In genomic region chr7:100798810-100799209, GRCm38 (mm10) we compare ENCODE assay signal across 14 mouse cellular contexts.
DNase-seq lines count a peak whose midpoint lies in the region; ATAC-seq and TF ChIP-seq lines count a peak whose summit lies in the region.
"Had no signal": no experiment of that assay in that cellular context is flagged by ENCODE, and none has a peak within 500 bp of the region (broad histone marks: within the 10 kb centered on the region; RNA-seq: fewer than 3 reads in every experiment).

No protein-coding gene starts in this region.

- 0 out of 2 replicates have a peak, but pooled peaks cover 6% of the 10 kb centered on the region for H3K4me1 ChIP-seq in heart, postnatal 0 days (ENCODE audit: control insufficient read depth, insufficient read depth)
- 0 out of 2 replicates have a peak, but pooled peaks cover 3% of the 10 kb centered on the region for H3K4me1 ChIP-seq in heart, embryonic 10.5 days
- no peaks in the 10 kb centered on the region for H3K4me1 ChIP-seq in midbrain, postnatal 0 days (ENCODE audit: insufficient read depth, low read length)
- no peaks in the 10 kb centered on the region for H3K4me1 ChIP-seq in midbrain, embryonic 10.5 days
- no peaks in the 10 kb centered on the region for H3K4me1 ChIP-seq in intestine, postnatal 0 days (replicated peaks; ENCODE audit: control insufficient read depth, insufficient read depth, low read length)
- no peaks in the 10 kb centered on the region for H3K4me1 ChIP-seq in stomach, postnatal 0 days (replicated peaks; ENCODE audit: control insufficient read depth, insufficient read depth)
- H3K4me1 ChIP-seq: forebrain, embryonic 15.5 days; hindbrain, embryonic 13.5 days; limb, embryonic 13.5 days had no signal

- H3K9ac ChIP-seq in heart, postnatal 0 days (replicated peaks; ENCODE audit: low read depth, low read length) = no peak overlapping the region
- H3K9ac ChIP-seq in midbrain, postnatal 0 days (replicated peaks; ENCODE audit: low read length, poor library complexity, severe bottlenecking) = no peak overlapping the region
- H3K9ac ChIP-seq in intestine, postnatal 0 days (ENCODE audit: low read depth, low read length) = no peak overlapping the region
- no peak overlapping the region for H3K9ac ChIP-seq in stomach, postnatal 0 days (ENCODE audit: low read length)
- H3K9ac ChIP-seq: forebrain, embryonic 15.5 days; hindbrain, embryonic 13.5 days; limb, embryonic 13.5 days had no signal

- DNase-seq in heart, postnatal 0 days (ENCODE audit: low spot score) = peak; percentile 53
- no peak for DNase-seq in heart, embryonic 10.5 days (ENCODE audit: low spot score)
- peak; percentile 22 for DNase-seq in midbrain, postnatal 0 days (ENCODE audit: low spot score)
- DNase-seq in midbrain, embryonic 10.5 days (ENCODE audit: low spot score) = no peak
- no peak for DNase-seq in stomach, postnatal 0 days (ENCODE audit: low spot score)
- no peak for DNase-seq in left cerebral cortex, adult 8-10 months (ENCODE audit: low spot score in 2 of 2)
- no peak for DNase-seq in adrenal gland, postnatal 14 days
- DNase-seq: cerebellum, adult 8-10 months; thymus, postnatal 14 days had no signal

- H3K36me3 ChIP-seq in heart, postnatal 0 days (replicated peaks; ENCODE audit: control insufficient read depth, insufficient read depth, low read length) = no peaks in the 10 kb centered on the region
- H3K36me3 ChIP-seq in heart, embryonic 10.5 days = no peaks in the 10 kb centered on the region
- no peaks in the 10 kb centered on the region for H3K36me3 ChIP-seq in midbrain, postnatal 0 days (ENCODE audit: insufficient read depth, low read length)
- no peaks in the 10 kb centered on the region for H3K36me3 ChIP-seq in midbrain, embryonic 10.5 days
- H3K36me3 ChIP-seq in intestine, postnatal 0 days (ENCODE audit: control insufficient read depth, insufficient read depth) = no peaks in the 10 kb centered on the region
- H3K36me3 ChIP-seq in stomach, postnatal 0 days (ENCODE audit: control insufficient read depth, insufficient read depth, low read length) = no peaks in the 10 kb centered on the region
- H3K36me3 ChIP-seq: forebrain, embryonic 15.5 days; hindbrain, embryonic 13.5 days; limb, embryonic 13.5 days had no signal

- TF ChIP-seq CTCF in heart, postnatal 0 days (IDR thresholded peaks at IDR 0.05; ENCODE audit: low read depth) = peak; percentile 69
- TF ChIP-seq CTCF in midbrain, postnatal 0 days (IDR thresholded peaks at IDR 0.05) = peak; percentile 58
- peak; percentile 80 for TF ChIP-seq CTCF in intestine, postnatal 0 days (IDR thresholded peaks at IDR 0.05; ENCODE audit: low read depth)
- peak; percentile 79 for TF ChIP-seq CTCF in stomach, postnatal 0 days (IDR thresholded peaks at IDR 0.05; ENCODE audit: low read depth)

- 27% methylated on average over 3 of the region's 3 CpGs for WGBS in heart, postnatal 0 days
- 41% methylated on average over 3 of the region's 3 CpGs for WGBS in heart, embryonic 10.5 days
- WGBS in midbrain, postnatal 0 days = 70% methylated on average over 3 of the region's 3 CpGs
- 73% methylated on average over 3 of the region's 3 CpGs for WGBS in midbrain, embryonic 10.5 days
- 35% methylated on average over 3 of the region's 3 CpGs for WGBS in intestine, postnatal 0 days
- 41% methylated on average over 3 of the region's 3 CpGs for WGBS in stomach, postnatal 0 days

- H3K27ac ChIP-seq in heart, postnatal 0 days (ENCODE audit: low read depth) = no peak overlapping the region
- H3K27ac ChIP-seq in heart, embryonic 10.5 days = no peak overlapping the region
- no peak overlapping the region for H3K27ac ChIP-seq in midbrain, postnatal 0 days (ENCODE audit: low read depth, low read length)
- H3K27ac ChIP-seq in midbrain, embryonic 10.5 days (replicated peaks) = no peak overlapping the region
- no peak overlapping the region for H3K27ac ChIP-seq in intestine, postnatal 0 days (ENCODE audit: low read depth, low read length)
- H3K27ac ChIP-seq in stomach, postnatal 0 days (replicated peaks) = no peak overlapping the region
- H3K27ac ChIP-seq: forebrain, embryonic 15.5 days; hindbrain, embryonic 13.5 days; limb, embryonic 13.5 days had no signal

- no peak for TF ChIP-seq EP300 in heart, postnatal 0 days (IDR thresholded peaks at IDR 0.05; ENCODE audit: low read depth)
- no peak for TF ChIP-seq EP300 in stomach, postnatal 0 days (optimal IDR thresholded peaks at IDR 0.05)

- no peak overlapping the region for H3K4me2 ChIP-seq in heart, postnatal 0 days (ENCODE audit: low read depth, low read length)
- no peak overlapping the region for H3K4me2 ChIP-seq in midbrain, postnatal 0 days (ENCODE audit: low read depth, low read length, poor library complexity, severe bottlenecking)
- H3K4me2 ChIP-seq in intestine, postnatal 0 days (replicated peaks; ENCODE audit: low read depth) = no peak overlapping the region
- H3K4me2 ChIP-seq in stomach, postnatal 0 days (replicated peaks; ENCODE audit: low read depth) = no peak overlapping the region
- H3K4me2 ChIP-seq: forebrain, embryonic 15.5 days; hindbrain, embryonic 13.5 days; limb, embryonic 13.5 days had no signal

- H3K9me3 ChIP-seq in heart, postnatal 0 days (replicated peaks; ENCODE audit: control insufficient read depth, low read length) = no peaks in the 10 kb centered on the region
- H3K9me3 ChIP-seq in heart, embryonic 10.5 days = no peaks in the 10 kb centered on the region
- H3K9me3 ChIP-seq in midbrain, postnatal 0 days (ENCODE audit: low read length) = no peaks in the 10 kb centered on the region
- H3K9me3 ChIP-seq in midbrain, embryonic 10.5 days (replicated peaks) = no peaks in the 10 kb centered on the region
- no peaks in the 10 kb centered on the region for H3K9me3 ChIP-seq in intestine, postnatal 0 days (ENCODE audit: control insufficient read depth)
- H3K9me3 ChIP-seq in stomach, postnatal 0 days (ENCODE audit: control insufficient read depth, low read length) = no peaks in the 10 kb centered on the region
- H3K9me3 ChIP-seq: forebrain, embryonic 15.5 days; hindbrain, embryonic 13.5 days; limb, embryonic 13.5 days had no signal

- peak; percentile 51; the same call in 1 of the 2 replicates for ATAC-seq in heart, postnatal 0 days (ENCODE audit: insufficient read depth, low read depth)
- no peak for ATAC-seq in midbrain, postnatal 0 days (ENCODE audit: low FRiP score)
- no peak; the same call in 1 of the 2 replicates for ATAC-seq in intestine, postnatal 0 days
- ATAC-seq in stomach, postnatal 0 days (ENCODE audit: low FRiP score, low TSS enrichment) = no peak
- ATAC-seq: activated CD4-positive, CD25-positive, alpha-beta regulatory T cell, adult 4 months; forebrain, embryonic 15.5 days had no signal

- H3K4me3 ChIP-seq in heart, postnatal 0 days (ENCODE audit: low read depth, low read length) = no peak overlapping the region
- H3K4me3 ChIP-seq in heart, embryonic 10.5 days = no peak overlapping the region
- no peak overlapping the region for H3K4me3 ChIP-seq in midbrain, postnatal 0 days (ENCODE audit: low read depth, low read length)
- no peak overlapping the region for H3K4me3 ChIP-seq in midbrain, embryonic 10.5 days
- H3K4me3 ChIP-seq in intestine, postnatal 0 days (ENCODE audit: low read depth, low read length) = no peak overlapping the region
- no peak overlapping the region for H3K4me3 ChIP-seq in stomach, postnatal 0 days (ENCODE audit: low read depth, low read length)
- H3K4me3 ChIP-seq: forebrain, embryonic 15.5 days; hindbrain, embryonic 13.5 days; limb, embryonic 13.5 days had no signal

- no peaks in the 10 kb centered on the region for H3K27me3 ChIP-seq in heart, postnatal 0 days (ENCODE audit: control insufficient read depth, insufficient read depth, low read length)
- no peaks in the 10 kb centered on the region for H3K27me3 ChIP-seq in heart, embryonic 10.5 days (ENCODE audit: insufficient read depth, poor library complexity, severe bottlenecking)
- H3K27me3 ChIP-seq in midbrain, postnatal 0 days (ENCODE audit: insufficient read depth, low read length) = no peaks in the 10 kb centered on the region
- H3K27me3 ChIP-seq in midbrain, embryonic 10.5 days (ENCODE audit: low read depth, poor library complexity, severe bottlenecking) = no peaks in the 10 kb centered on the region
- no peaks in the 10 kb centered on the region for H3K27me3 ChIP-seq in intestine, postnatal 0 days (replicated peaks; ENCODE audit: control insufficient read depth, insufficient read depth, low read length)
- no peaks in the 10 kb centered on the region for H3K27me3 ChIP-seq in stomach, postnatal 0 days (ENCODE audit: control insufficient read depth, insufficient read depth, low read length)
- H3K27me3 ChIP-seq: forebrain, embryonic 15.5 days; hindbrain, embryonic 13.5 days; limb, embryonic 13.5 days had no signal

Comparison
In these comparisons a context has a peak if more than half of its experiments do, and no peak if none do; other contexts are left out.
1. DNase-seq: peak in heart, postnatal 0 days (single experiment) and midbrain, postnatal 0 days (single experiment); none in heart, embryonic 10.5 days (single experiment), midbrain, embryonic 10.5 days (single experiment), stomach, postnatal 0 days (single experiment), left cerebral cortex, adult 8-10 months (0 of 2) and adrenal gland, postnatal 14 days (single experiment).
2. Peak in every context shown above with its lines, with median percentiles within 50 percentile points of each other: CTCF ChIP-seq.